Mouse (Mus musculus) ES-Bruce4 (cell line): ENCODE data around the gene Arhgap31. TPM values are rescaled to one million over a fixed set of nuclear protein-coding genes. Genes with fewer than 3 reads are reported as not detected.

Experiments used
- H3K27ac ChIP-seq: 2 replicates; pipeline ENCODE4 v1.5.1; 2012; ENCODE audit warnings: low read length, inconsistent platforms; ENCODE audit not compliant: insufficient read depth
- H3K27me3 ChIP-seq: 2 replicates; pipeline ENCODE4 v1.6.1; 2012; ENCODE audit warnings: mild to moderate bottlenecking, low read length, inconsistent platforms; ENCODE audit not compliant: control insufficient read depth, poor library complexity, insufficient read depth, severe bottlenecking
- H3K36me3 ChIP-seq: 2 replicates; pipeline ENCODE4 v1.6.1; 2012; ENCODE audit warnings: inconsistent platforms, mild to moderate bottlenecking, low read length, moderate library complexity; ENCODE audit not compliant: control insufficient read depth, poor library complexity, insufficient read depth, severe bottlenecking
- H3K4me1 ChIP-seq: one replicate; pipeline ENCODE4 v1.8.1; 2011; ENCODE audit warnings: low read length; ENCODE audit not compliant: control insufficient read depth, insufficient read depth
- H3K4me3 ChIP-seq: 2 replicates; pipeline ENCODE4 v1.5.1; 2011; ENCODE audit warnings: low read depth, mild to moderate bottlenecking, low read length
- H3K9ac ChIP-seq: 2 replicates; pipeline ENCODE4 v1.6.1; 2012; ENCODE audit warnings: low read depth, mild to moderate bottlenecking, inconsistent platforms; ENCODE audit not compliant: poor library complexity, severe bottlenecking
- H3K9me3 ChIP-seq: replicated peaks from 2 replicates; pipeline ENCODE4 v1.6.1; 2012; ENCODE audit warnings: mild to moderate bottlenecking, low read length, inconsistent platforms; ENCODE audit not compliant: control insufficient read depth, poor library complexity, insufficient read depth, severe bottlenecking
- CTCF ChIP-seq: IDR thresholded peaks from one replicate; pipeline ENCODE4 v1.8.1; 2011; ENCODE audit warnings: low read depth, low read length
- EP300 ChIP-seq: IDR thresholded peaks from 2 replicates; pipeline ENCODE4 v1.6.1; 2011; ENCODE audit warnings: low read depth, low read length; ENCODE audit not compliant: insufficient read depth
- POLR2A ChIP-seq: IDR thresholded peaks from one replicate; pipeline ENCODE4 v1.8.1; 2011; ENCODE audit warnings: low read length; ENCODE audit not compliant: insufficient read depth
- polyA plus RNA-seq: library from polyadenylated mRNA; stranded (reverse); fragments of >200 nt; gene quantifications from 2 replicates; pipeline ENCODE4 v1.2.4, GENCODE M21; 2011; ENCODE audit warnings: low read depth; ENCODE audit not compliant: missing spikeins, insufficient read depth, insufficient read length

Arhgap31 gene
- polyA plus RNA-seq, 1 experiment: 1.3 TPM

- no peaks in the 10 kb centered on the region for H3K27me3 ChIP-seq
- no peaks in the 10 kb centered on the region for H3K4me1 ChIP-seq
These were observed 40.7 kb downstream of the Arhgap31 start for GRCm38 (mm10) chr16:38672370-38672769.

GRCm38 (mm10) chr16:38670621-38671390, 42.3 kb downstream of the Arhgap31 start:
- Histone ChIP-seq H3K4me3 (no peak overlapping the region), H3K9me3 (no peaks in the 10 kb centered on the region), H3K27me3 (no peaks in the 10 kb centered on the region), H3K27ac (no peak overlapping the region), H3K4me1 (no peaks in the 10 kb centered on the region), H3K36me3 (no peaks in the 10 kb centered on the region), H3K9ac (no peak overlapping the region)
- no peak for TF ChIP-seq POLR2A

More at GRCm38 (mm10) chr16:38672370-38672769, 40.7 kb downstream of the Arhgap31 start:
- Histone ChIP-seq H3K9ac (no peak overlapping the region), H3K9me3 (no peaks in the 10 kb centered on the region), H3K4me3 (no peak overlapping the region), H3K27ac (no peak overlapping the region), H3K36me3 (no peaks in the 10 kb centered on the region)
- TF ChIP-seq EP300 (no peak), CTCF (no peak), POLR2A (no peak)

- H3K36me3 ChIP-seq: no peaks in the 10 kb centered on the region
- H3K27me3 ChIP-seq: no peaks in the 10 kb centered on the region
- H3K9me3 ChIP-seq: no peaks in the 10 kb centered on the region
- H3K9ac ChIP-seq: no peak overlapping the region
- H3K4me3 ChIP-seq: no peak overlapping the region
- no peak overlapping the region for H3K27ac ChIP-seq
- no peak for TF ChIP-seq POLR2A
- no peak for TF ChIP-seq EP300
- no peaks in the 10 kb centered on the region for H3K4me1 ChIP-seq
These were observed 44.0 kb downstream of the Arhgap31 start for GRCm38 (mm10) chr16:38668871-38669675.

- H3K27ac ChIP-seq: no peak overlapping the region
- H3K4me3 ChIP-seq: no peak overlapping the region
- no peaks in the 10 kb centered on the region for H3K4me1 ChIP-seq
- no peaks in the 10 kb centered on the region for H3K27me3 ChIP-seq
- no peak for TF ChIP-seq CTCF
- TF ChIP-seq POLR2A: no peak
- no peak for TF ChIP-seq EP300
- no peak overlapping the region for H3K9ac ChIP-seq
- no peaks in the 10 kb centered on the region for H3K36me3 ChIP-seq
- no peaks in the 10 kb centered on the region for H3K9me3 ChIP-seq
These were observed 46.6 kb downstream of the Arhgap31 start for GRCm38 (mm10) chr16:38666523-38666922.

- no peaks in the 10 kb centered on the region for H3K27me3 ChIP-seq
- H3K4me1 ChIP-seq: no peaks in the 10 kb centered on the region
- TF ChIP-seq EP300 (no peak), CTCF (no peak), POLR2A (no peak)
- H3K36me3 ChIP-seq: no peaks in the 10 kb centered on the region
- no peak overlapping the region for H3K27ac ChIP-seq
- no peak overlapping the region for H3K9ac ChIP-seq
- no peak overlapping the region for H3K4me3 ChIP-seq
- H3K9me3 ChIP-seq: no peaks in the 10 kb centered on the region
These were observed 47.1 kb downstream of the Arhgap31 start for GRCm38 (mm10) chr16:38666016-38666415.

GRCm38 (mm10) chr16:38662575-38662974, 50.5 kb downstream of the Arhgap31 start:
- Histone ChIP-seq H3K27me3 (no peaks in the 10 kb centered on the region), H3K9ac (no peak overlapping the region), H3K27ac (no peak overlapping the region), H3K4me3 (no peak overlapping the region), H3K9me3 (no peaks in the 10 kb centered on the region), H3K4me1 (no peaks in the 10 kb centered on the region), H3K36me3 (no peaks in the 10 kb centered on the region)
- TF ChIP-seq CTCF: no peak
- no peak for TF ChIP-seq POLR2A
- TF ChIP-seq EP300: no peak
